ENCODE assay signal across 20 mouse cellular contexts in the genomic region with DNA sequence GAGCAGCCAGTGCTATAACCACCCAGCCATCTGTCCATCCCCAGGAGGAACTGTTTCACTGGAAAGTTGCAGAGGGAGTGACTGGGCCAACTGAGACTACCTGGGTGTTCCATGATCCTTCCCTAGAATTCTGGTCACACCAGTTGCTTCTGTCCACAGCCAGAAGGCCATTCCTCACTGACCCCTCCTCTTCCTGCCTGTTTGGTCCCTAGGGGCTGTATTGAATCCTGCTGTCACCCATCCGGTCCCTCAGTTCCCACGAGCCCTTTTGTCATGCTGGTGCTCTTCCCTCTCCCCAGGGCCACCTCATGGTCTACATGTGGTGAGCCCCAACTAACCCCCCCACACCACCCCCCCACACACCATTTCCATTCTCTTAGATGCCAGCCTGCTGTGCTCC. TPM values are rescaled to one million over a fixed set of nuclear protein-coding genes. Genes with fewer than 3 reads are reported as not detected.
"Had no signal": no experiment of that assay in that cellular context is flagged by ENCODE, and none has a peak within 500 bp of the region (broad histone marks: within the 10 kb centered on the region; RNA-seq: fewer than 3 reads in every experiment).

No protein-coding gene starts in this region.

- H3K4me3 ChIP-seq: left cerebral cortex, adult 2 months; limb, embryonic 10.5 days; liver, embryonic 15.5 days; lung, embryonic 15.5 days; midbrain, embryonic 12.5 days; stomach, embryonic 15.5 days had no signal

- H3K4me2 ChIP-seq: liver, embryonic 11.5 days; liver, embryonic 15.5 days; lung, embryonic 15.5 days; midbrain, embryonic 12.5 days; stomach, embryonic 15.5 days had no signal

- H3K36me3 ChIP-seq: liver, embryonic 15.5 days; lung, embryonic 15.5 days; midbrain, embryonic 12.5 days; stomach, embryonic 15.5 days had no signal

- ATAC-seq: intestine, postnatal 0 days had no signal

- H3K9ac ChIP-seq: liver, embryonic 15.5 days; lung, embryonic 15.5 days; midbrain, embryonic 12.5 days; stomach, embryonic 15.5 days had no signal

- H3K27me3 ChIP-seq: liver, embryonic 15.5 days; lung, embryonic 15.5 days; midbrain, embryonic 12.5 days; stomach, embryonic 15.5 days had no signal

- H3K9me3 ChIP-seq: limb, embryonic 10.5 days; liver, embryonic 15.5 days; lung, embryonic 15.5 days; midbrain, embryonic 12.5 days; stomach, embryonic 15.5 days had no signal

- DNase-seq: lung, postnatal 36 days; right cerebral cortex, postnatal 14 days; thymus, adult 2 months; thymus, postnatal 25 days had no signal

- H3K27ac ChIP-seq: kidney, postnatal 0 days; left cerebral cortex, adult 2 months; limb, embryonic 10.5 days; liver, embryonic 15.5 days; lung, embryonic 15.5 days; midbrain, embryonic 12.5 days; stomach, embryonic 15.5 days had no signal

RNA-seq across cellular contexts. Expression of a gene that starts 6.6 kb away (rescaled TPM):
- total RNA-seq: layer of hippocampus, postnatal 25 days; left cerebral cortex, adult 2 months; left cerebral cortex, postnatal 14 days; megakaryocyte progenitor cell, adult 5-6 weeks; midbrain, postnatal 0 days had no signal
- polyA plus RNA-seq: intestine, postnatal 0 days; kidney, postnatal 0 days; limb, embryonic 10.5 days; liver, embryonic 11.5 days; liver, embryonic 15.5 days; lung, embryonic 15.5 days; midbrain, embryonic 12.5 days; neural tube, embryonic 14.5 days; spleen, adult 2 months; stomach, embryonic 15.5 days; thymus, adult 2 months; urinary bladder, adult 2 months had no signal
